Mouse (Mus musculus) limb, embryonic 12.5 days (tissue): ENCODE measurements around the gene Mast4. TPM values are rescaled to one million over a fixed set of nuclear protein-coding genes. Genes with fewer than 3 reads are reported as not detected.

Experiments
- ATAC-seq: fragments of 200-750 bp; cut with Nextera tagmentation; 2 replicates; pipeline ENCODE4 v1.8.0; 2017; ENCODE audit warnings: low read depth, moderate TSS enrichment; ENCODE audit not compliant: insufficient number of reproducible peaks, insufficient read depth, low FRiP score, low TSS enrichment
- H3K27ac ChIP-seq: fragments of 300-500 bp; sonication (generic); 2 replicates; pipeline ENCODE4 v1.5.1; 2016; ENCODE audit warnings: mild to moderate bottlenecking, moderate library complexity
- H3K27me3 ChIP-seq: fragments of 300-500 bp; sonication (generic); 2 replicates; pipeline ENCODE4 v1.6.1; 2016; ENCODE audit warnings: mild to moderate bottlenecking, moderate library complexity
- H3K36me3 ChIP-seq: fragments of 300-500 bp; sonication (generic); 2 replicates; pipeline ENCODE4 v1.6.1; 2016; ENCODE audit warnings: mild to moderate bottlenecking, moderate library complexity
- H3K4me1 ChIP-seq: fragments of 300-500 bp; sonication (generic); replicated peaks from 2 replicates; pipeline ENCODE4 v1.6.1; 2016
- H3K4me2 ChIP-seq: fragments of 300-500 bp; sonication (generic); 2 replicates; pipeline ENCODE4 v1.6.1; 2016; ENCODE audit warnings: mild to moderate bottlenecking, moderate library complexity
- H3K4me3 ChIP-seq: fragments of 300-500 bp; sonication (generic); replicated peaks from 2 replicates; pipeline ENCODE4 v1.5.1; 2016; ENCODE audit warnings: mild to moderate bottlenecking
- H3K9ac ChIP-seq: fragments of 300-500 bp; sonication (generic); replicated peaks from 2 replicates; pipeline ENCODE4 v1.6.1; 2016; ENCODE audit warnings: mild to moderate bottlenecking, moderate library complexity
- H3K9me3 ChIP-seq: fragments of 300-500 bp; sonication (generic); 2 replicates; pipeline ENCODE4 v1.6.1; 2016; ENCODE audit warnings: mild to moderate bottlenecking, moderate library complexity
- WGBS: fragments of 180-500 bp; shearing (Covaris S2); methylation state at CpG from one replicate; pipeline ENCODE4 v1.1.7; 2016; 5-methylcytosine and 5-hydroxymethylcytosine counted together
- polyA plus RNA-seq: library from polyadenylated mRNA; unstranded; fragments of >200 nt; fragmentation: Nextera tagmentation; extraction: Ambion mirVana; gene quantifications from 2 replicates; pipeline ENCODE4 v1.2.1, GENCODE M21; 2016

The Mast4 gene
- polyA plus RNA-seq, 1 experiment from 2014 or later = 26.0 TPM

- Histone ChIP-seq H3K4me3 (no peak overlapping the region), H3K4me1 (peaks cover 9% of the 10 kb centered on the region), H3K9me3 (no peaks in the 10 kb centered on the region), H3K27me3 (no peaks in the 10 kb centered on the region), H3K4me2 (no peak overlapping the region), H3K9ac (no peak overlapping the region), H3K36me3 (no peaks in the 10 kb centered on the region), H3K27ac (no peak overlapping the region)
- 89% methylated on average over 7 of the region's 7 CpGs for WGBS
- no peak for ATAC-seq
Observed at GRCm38 (mm10) chr13:102694154-102694553, 640.1 kb downstream of the Mast4 start.

GRCm38 (mm10) chr13:102693341-102693801 is 640.9 kb downstream of the Mast4 start, which contains the start of gene Cd180:
Gene Cd180, plus strand, starts transcription at chr13:102693558.
- H3K27ac ChIP-seq = no peak within 1 kb of the TSS

GRCm38 (mm10) chr13:102691408-102692150 is 642.7 kb downstream of the Mast4 start:
- no peak overlapping the region for H3K9ac ChIP-seq
- WGBS = 75% methylated on average over 11 of the region's 11 CpGs
- H3K4me2 ChIP-seq = no peak overlapping the region
- ATAC-seq = no peak
- H3K9me3 ChIP-seq = no peaks in the 10 kb centered on the region
- no peaks in the 10 kb centered on the region for H3K27me3 ChIP-seq
- no peaks in the 10 kb centered on the region for H3K36me3 ChIP-seq
- H3K4me3 ChIP-seq = no peak overlapping the region
- no peak overlapping the region for H3K27ac ChIP-seq
- no peaks in the 10 kb centered on the region for H3K4me1 ChIP-seq

More at GRCm38 (mm10) chr13:102693341-102693801, 640.9 kb downstream of the Mast4 start, which contains the start of gene Cd180:
- no peak for ATAC-seq
- WGBS = 82% methylated on average over 8 of the region's 8 CpGs
- Histone ChIP-seq H3K4me1 (peaks cover 1% of the 10 kb centered on the region), H3K4me2 (no peak within 1 kb of the TSS), H3K36me3 (no peaks in the 10 kb centered on the region), H3K9me3 (no peaks in the 10 kb centered on the region), H3K27me3 (no peaks in the 10 kb centered on the region), H3K9ac (no peak within 1 kb of the TSS), H3K4me3 (no peak within 1 kb of the TSS)

GRCm38 (mm10) chr13:102690184-102690583 is 644.1 kb downstream of the Mast4 start:
- Histone ChIP-seq H3K36me3 (no peaks in the 10 kb centered on the region), H3K4me1 (no peaks in the 10 kb centered on the region), H3K9ac (no peak overlapping the region), H3K4me2 (no peak overlapping the region), H3K9me3 (no peaks in the 10 kb centered on the region), H3K27ac (no peak overlapping the region), H3K27me3 (no peaks in the 10 kb centered on the region), H3K4me3 (no peak overlapping the region)
- WGBS = 91% methylated on average over 5 of the region's 5 CpGs
- no peak for ATAC-seq

GRCm38 (mm10) chr13:102689201-102690090 is 644.9 kb downstream of the Mast4 start:
- 87% methylated on average over 6 of the region's 6 CpGs for WGBS
- ATAC-seq = no peak
- Histone ChIP-seq H3K4me2 (no peak overlapping the region), H3K27ac (no peak overlapping the region), H3K9ac (no peak overlapping the region), H3K9me3 (no peaks in the 10 kb centered on the region), H3K36me3 (no peaks in the 10 kb centered on the region), H3K4me1 (no peaks in the 10 kb centered on the region), H3K4me3 (no peak overlapping the region), H3K27me3 (no peaks in the 10 kb centered on the region)

- H3K27me3 ChIP-seq = no peaks in the 10 kb centered on the region
Observed at GRCm38 (mm10) chr13:102688121-102688520, 646.2 kb downstream of the Mast4 start.

GRCm38 (mm10) chr13:102684890-102685289 is 649.4 kb downstream of the Mast4 start:
- no peaks in the 10 kb centered on the region for H3K9me3 ChIP-seq
- H3K27ac ChIP-seq = no peak overlapping the region
- no peak overlapping the region for H3K4me3 ChIP-seq
- no peak overlapping the region for H3K4me2 ChIP-seq
- H3K4me1 ChIP-seq = no peaks in the 10 kb centered on the region
- no peak overlapping the region for H3K9ac ChIP-seq
- ATAC-seq = no peak
- 76% methylated on average over 4 of the region's 4 CpGs for WGBS
- no peaks in the 10 kb centered on the region for H3K27me3 ChIP-seq
- H3K36me3 ChIP-seq = no peaks in the 10 kb centered on the region

More at GRCm38 (mm10) chr13:102688121-102688520, 646.2 kb downstream of the Mast4 start:
- Histone ChIP-seq H3K36me3 (no peaks in the 10 kb centered on the region), H3K4me3 (no peak overlapping the region), H3K9ac (no peak overlapping the region), H3K9me3 (no peaks in the 10 kb centered on the region), H3K4me1 (no peaks in the 10 kb centered on the region), H3K4me2 (no peak overlapping the region), H3K27ac (no peak overlapping the region)
- no peak for ATAC-seq
- WGBS = 98% methylated on average over 1 of the region's 1 CpGs
